Mouse (Mus musculus): Measurements from ENCODE around the gene Wfdc3. TPM values are rescaled to one million over a fixed set of nuclear protein-coding genes. Genes with fewer than 3 reads are reported as not detected.

The Wfdc3 gene
- polyA plus RNA-seq, 1 experiment from 2014 or later, result 0.93 TPM

GRCm38 (mm10) chr2:164785481-164786387 lies 40.0 kb upstream of the Wfdc3 start, which contains the start of gene Snx21:
Gene Snx21, plus strand, starts transcription at chr2:164785823.
- WGBS, result under 1% methylated on average over 83 of the region's 89 CpGs

GRCm38 (mm10) chr2:164784869-164785420 lies 39.2 kb upstream of the Wfdc3 start:
- H3K4me3 ChIP-seq, result peak overlapping the region; percentile 64
- H3K4me2 ChIP-seq (replicated peaks), result peak overlapping the region; percentile 82
- H3K9me3 ChIP-seq, result no peaks in the 10 kb centered on the region
- 16% methylated on average over 7 of the region's 7 CpGs for WGBS
- 0 out of 2 replicates have a peak, but pooled peaks cover 3% of the 10 kb centered on the region for H3K36me3 ChIP-seq
- peak overlapping the region; percentile 60; the same call in 1 of the 2 replicates for H3K9ac ChIP-seq (replicated peaks)
- ATAC-seq (ENCODE audit: low FRiP score, low read depth), result no peak
- H3K27ac ChIP-seq (replicated peaks), result no peak overlapping the region
- peaks cover 11% of the 10 kb centered on the region for H3K4me1 ChIP-seq
- H3K27me3 ChIP-seq, result 0 out of 2 replicates have a peak, but pooled peaks cover 4% of the 10 kb centered on the region

More at GRCm38 (mm10) chr2:164785481-164786387, 40.0 kb upstream of the Wfdc3 start, which contains the start of gene Snx21:
- Histone ChIP-seq H3K9me3 (no peaks in the 10 kb centered on the region), H3K36me3 (0 out of 2 replicates have a peak, but pooled peaks cover 4% of the 10 kb centered on the region), H3K4me1 (peaks cover 11% of the 10 kb centered on the region), H3K4me2 (replicated peaks) (peak within 1 kb of the TSS; percentile 82), H3K27me3 (0 out of 2 replicates have a peak, but pooled peaks cover 4% of the 10 kb centered on the region), H3K4me3 (peak within 1 kb of the TSS; percentile 64), H3K9ac (replicated peaks) (peak within 1 kb of the TSS; percentile 60), H3K27ac (replicated peaks) (peak within 1 kb of the TSS; percentile 69)
- ATAC-seq (ENCODE audit: low FRiP score, low read depth), result peak; percentile 90

- H3K9ac ChIP-seq (replicated peaks), result no peak overlapping the region
- H3K4me1 ChIP-seq, result peaks cover 11% of the 10 kb centered on the region
- no peak for ATAC-seq (ENCODE audit: low FRiP score, low read depth)
- H3K4me2 ChIP-seq (replicated peaks), result no peak overlapping the region
- H3K4me3 ChIP-seq, result no peak overlapping the region
- 0 out of 2 replicates have a peak, but pooled peaks cover 2% of the 10 kb centered on the region for H3K36me3 ChIP-seq
- H3K9me3 ChIP-seq, result no peaks in the 10 kb centered on the region
- no peak overlapping the region for H3K27ac ChIP-seq (replicated peaks)
- 80% methylated on average over 7 of the region's 7 CpGs for WGBS
- 0 out of 2 replicates have a peak, but pooled peaks cover 4% of the 10 kb centered on the region for H3K27me3 ChIP-seq
Measured at GRCm38 (mm10) chr2:164783926-164784581, 38.3 kb upstream of the Wfdc3 start.

- ATAC-seq (ENCODE audit: low FRiP score, low read depth), result no peak
- no peaks in the 10 kb centered on the region for H3K9me3 ChIP-seq
- H3K4me3 ChIP-seq, result no peak overlapping the region
- no peak overlapping the region for H3K4me2 ChIP-seq (replicated peaks)
- 67% methylated on average over 4 of the region's 4 CpGs for WGBS
- H3K27ac ChIP-seq (replicated peaks), result no peak overlapping the region
- H3K36me3 ChIP-seq, result no peaks in the 10 kb centered on the region
- no peak overlapping the region for H3K9ac ChIP-seq (replicated peaks)
- H3K27me3 ChIP-seq, result 0 out of 2 replicates have a peak, but pooled peaks cover 2% of the 10 kb centered on the region
- H3K4me1 ChIP-seq, result peaks cover 11% of the 10 kb centered on the region
Measured at GRCm38 (mm10) chr2:164781876-164782275, 36.1 kb upstream of the Wfdc3 start.

GRCm38 (mm10) chr2:164779481-164780086 lies 33.9 kb upstream of the Wfdc3 start, which contains the start of gene Tnnc2:
Gene Tnnc2, minus strand, starts transcription at chr2:164779967.
- H3K4me3 ChIP-seq, result no peak within 1 kb of the TSS
- no peak within 1 kb of the TSS for H3K27ac ChIP-seq (replicated peaks)
- H3K36me3 ChIP-seq, result no peaks in the 10 kb centered on the region
- no peaks in the 10 kb centered on the region for H3K9me3 ChIP-seq
- no peak within 1 kb of the TSS for H3K9ac ChIP-seq (replicated peaks)
- H3K4me1 ChIP-seq, result no peaks in the 10 kb centered on the region
- no peak for ATAC-seq (ENCODE audit: low FRiP score, low read depth)
- H3K4me2 ChIP-seq (replicated peaks), result no peak within 1 kb of the TSS
- 76% methylated on average over 8 of the region's 8 CpGs for WGBS
- H3K27me3 ChIP-seq, result 0 out of 2 replicates have a peak, but pooled peaks cover 4% of the 10 kb centered on the region

GRCm38 (mm10) chr2:164778809-164779208 lies 33.1 kb upstream of the Wfdc3 start:
- 0 out of 2 replicates have a peak, but pooled peaks cover 4% of the 10 kb centered on the region for H3K27me3 ChIP-seq
- no peaks in the 10 kb centered on the region for H3K36me3 ChIP-seq
- H3K27ac ChIP-seq (replicated peaks), result no peak overlapping the region
- H3K9me3 ChIP-seq, result no peaks in the 10 kb centered on the region
- H3K4me3 ChIP-seq, result no peak overlapping the region
- ATAC-seq (ENCODE audit: low FRiP score, low read depth), result no peak
- no peak overlapping the region for H3K4me2 ChIP-seq (replicated peaks)
- no peaks in the 10 kb centered on the region for H3K4me1 ChIP-seq
- no peak overlapping the region for H3K9ac ChIP-seq (replicated peaks)
- WGBS, result 84% methylated on average over 7 of the region's 7 CpGs

- Histone ChIP-seq H3K4me3 (no peak overlapping the region), H3K9me3 (no peaks in the 10 kb centered on the region), H3K36me3 (peaks cover under 1% of the 10 kb centered on the region; the same call in 1 of the 2 replicates), H3K27ac (replicated peaks) (no peak overlapping the region), H3K9ac (replicated peaks) (no peak overlapping the region), H3K4me2 (replicated peaks) (no peak overlapping the region), H3K4me1 (no peaks in the 10 kb centered on the region), H3K27me3 (0 out of 2 replicates have a peak, but pooled peaks cover 4% of the 10 kb centered on the region)
- 91% methylated on average over 11 of the region's 11 CpGs for whole genome bisulfite sequencing
- ATAC-seq (ENCODE audit: low FRiP score, low read depth), result no peak
Measured at GRCm38 (mm10) chr2:164778015-164778287, 32.2 kb upstream of the Wfdc3 start.

GRCm38 (mm10) chr2:164777246-164778014 lies 31.7 kb upstream of the Wfdc3 start:
- no peak for ATAC-seq (ENCODE audit: low FRiP score, low read depth)
- 85% methylated on average over 30 of the region's 30 CpGs for WGBS
- H3K27ac ChIP-seq (replicated peaks), result no peak overlapping the region

GRCm38 (mm10) chr2:164776801-164777200 lies 31.1 kb upstream of the Wfdc3 start:
- Histone ChIP-seq H3K27me3 (0 out of 2 replicates have a peak, but pooled peaks cover 4% of the 10 kb centered on the region), H3K27ac (replicated peaks) (no peak overlapping the region), H3K4me1 (peaks cover 6% of the 10 kb centered on the region), H3K9me3 (no peaks in the 10 kb centered on the region), H3K4me3 (no peak overlapping the region), H3K4me2 (replicated peaks) (no peak overlapping the region), H3K36me3 (peaks cover 11% of the 10 kb centered on the region), H3K9ac (replicated peaks) (no peak overlapping the region)
- no peak for ATAC-seq (ENCODE audit: low FRiP score, low read depth)
- WGBS, result 70% methylated on average over 17 of the region's 17 CpGs

More at GRCm38 (mm10) chr2:164777246-164778014, 31.7 kb upstream of the Wfdc3 start:
- Histone ChIP-seq H3K4me1 (no peaks in the 10 kb centered on the region; the same call in 1 of the 2 replicates), H3K9ac (replicated peaks) (no peak overlapping the region), H3K27me3 (0 out of 2 replicates have a peak, but pooled peaks cover 4% of the 10 kb centered on the region), H3K4me3 (no peak overlapping the region), H3K36me3 (peaks cover 5% of the 10 kb centered on the region), H3K4me2 (replicated peaks) (no peak overlapping the region), H3K9me3 (no peaks in the 10 kb centered on the region)

- Histone ChIP-seq H3K4me3 (no peak overlapping the region), H3K9me3 (no peaks in the 10 kb centered on the region), H3K9ac (replicated peaks) (no peak overlapping the region), H3K27ac (replicated peaks) (no peak overlapping the region), H3K27me3 (0 out of 2 replicates have a peak, but pooled peaks cover 4% of the 10 kb centered on the region), H3K4me1 (peaks cover 13% of the 10 kb centered on the region), H3K36me3 (peaks cover 16% of the 10 kb centered on the region), H3K4me2 (replicated peaks) (no peak overlapping the region)
- WGBS, result 91% methylated on average over 6 of the region's 6 CpGs
- no peak for ATAC-seq (ENCODE audit: low FRiP score, low read depth)
Measured at GRCm38 (mm10) chr2:164776130-164776529, 30.4 kb upstream of the Wfdc3 start.

GRCm38 (mm10) chr2:164773989-164774364 lies 28.2 kb upstream of the Wfdc3 start:
- Histone ChIP-seq H3K4me2 (replicated peaks) (no peak overlapping the region), H3K4me3 (no peak overlapping the region), H3K4me1 (peaks cover 25% of the 10 kb centered on the region), H3K9ac (replicated peaks) (no peak overlapping the region), H3K36me3 (peaks cover 16% of the 10 kb centered on the region), H3K9me3 (no peaks in the 10 kb centered on the region), H3K27ac (replicated peaks) (no peak overlapping the region), H3K27me3 (0 out of 2 replicates have a peak, but pooled peaks cover 4% of the 10 kb centered on the region)
- ATAC-seq (ENCODE audit: low FRiP score, low read depth), result no peak
- WGBS, result 87% methylated on average over 5 of the region's 5 CpGs

All from midbrain, embryonic 12.5 days (tissue).